Mouse (Mus musculus) bone marrow, adult 2 months (tissue): Measurements from ENCODE around the gene Cenps.

Experiments
- CTCF ChIP-seq: fragments of 200-500 bp; IDR thresholded peaks from 2 replicates; pipeline ENCODE4 v1.5.1; 2011; ENCODE audit warnings: low read length, control low read depth; ENCODE audit not compliant: control insufficient read depth, insufficient read depth
- POLR2A ChIP-seq: fragments of 200-500 bp; IDR thresholded peaks from 2 replicates; pipeline ENCODE4 v1.6.1; 2011; ENCODE audit warnings: low read depth, mild to moderate bottlenecking, control low read depth, low read length, borderline replicate concordance; ENCODE audit not compliant: control insufficient read depth

DNA sequence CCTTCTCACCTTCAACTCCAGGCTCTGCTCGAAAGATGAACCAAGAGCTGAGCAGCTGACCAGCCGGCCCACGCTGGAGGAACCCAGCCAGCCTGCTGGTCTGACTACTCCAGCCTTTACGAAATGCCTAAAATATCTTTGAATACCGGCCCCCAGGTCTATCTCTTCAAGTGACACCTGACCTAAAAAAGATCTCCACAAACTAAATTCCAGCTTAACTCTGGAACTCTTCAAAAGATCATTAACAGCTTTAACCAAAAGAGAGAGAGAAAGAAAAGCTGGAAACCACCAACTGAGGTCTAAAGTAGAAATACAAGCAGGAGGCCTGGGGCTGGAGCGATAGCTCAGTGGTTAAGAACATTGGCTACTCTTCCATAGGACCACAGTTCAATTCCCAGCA lies 57.8 kb downstream of the Cenps start:
- TF ChIP-seq CTCF (no peak), POLR2A (no peak)
